Mouse (Mus musculus): ENCODE measurements at regions not wholly inside any gene's neighbourhood (a gene's known extent, or its start where the extent isn't known, plus 50 kb on each side); places are given as distances from the start of the nearest gene placed in this dataset.

- Histone ChIP-seq H3K9ac (ENCODE audit: insufficient read depth, low read depth, low read length, poor library complexity, severe bottlenecking) (no peak overlapping the region), H3K36me3 (ENCODE audit: control insufficient read depth, insufficient read depth, low read length, poor library complexity, severe bottlenecking) (no peaks in the 10 kb centered on the region), H3K4me3 (ENCODE audit: insufficient read depth in 1 of 2, low read depth in 1 of 2, low read length in 2 of 2, poor library complexity in 1 of 2, severe bottlenecking in 1 of 2) (no peak overlapping the region), H3K9me3 (ENCODE audit: control insufficient read depth, insufficient read depth, low read depth, low read length) (no peaks in the 10 kb centered on the region), H3K4me1 (ENCODE audit: control insufficient read depth in 2 of 2, insufficient read depth in 2 of 2, low read length in 2 of 2, poor library complexity in 1 of 2) (no peaks in the 10 kb centered on the region), H3K27ac (ENCODE audit: insufficient read depth, low read depth, low read length, poor library complexity, severe bottlenecking) (no peak overlapping the region)
- in situ Hi-C loops (cut with MboI; ENCODE audit: low sequenced_read_pairs in 2 of 2, unreplicated experiment in 2 of 2) = no loop called here
- TF ChIP-seq ZC3H11A (IDR thresholded peaks at IDR 0.05; ENCODE audit: borderline replicate concordance, low read depth, low read length) (no peak), ZNF384 (IDR thresholded peaks at IDR 0.05; ENCODE audit: low read depth, low read length) (no peak), MAFK (IDR thresholded peaks at IDR 0.05; ENCODE audit: insufficient read depth, low read depth, low read length) (no peak), HCFC1 (IDR thresholded peaks at IDR 0.05; ENCODE audit: borderline replicate concordance, insufficient read depth, low read length) (no peak), CHD2 (IDR thresholded peaks at IDR 0.05; ENCODE audit: low read depth, low read length) (no peak)
- DNase-seq (ENCODE audit: low read depth, low spot score) = no peak
These were observed 195.1 kb upstream of the Sdk2 start for GRCm38 (mm10) chr11:114261959-114262358.

- H3K9ac ChIP-seq (ENCODE audit: insufficient read depth, low read depth, low read length, poor library complexity, severe bottlenecking) = no peak overlapping the region
- H3K4me1 ChIP-seq (ENCODE audit: control insufficient read depth in 2 of 2, insufficient read depth in 2 of 2, low read length in 2 of 2, poor library complexity in 1 of 2) = no peaks in the 10 kb centered on the region
- DNase-seq (ENCODE audit: low read depth, low spot score) = no peak
- H3K9me3 ChIP-seq (ENCODE audit: control insufficient read depth, insufficient read depth, low read depth, low read length) = no peaks in the 10 kb centered on the region
- TF ChIP-seq MAFK (IDR thresholded peaks at IDR 0.05; ENCODE audit: insufficient read depth, low read depth, low read length) = no peak
- TF ChIP-seq HCFC1 (IDR thresholded peaks at IDR 0.05; ENCODE audit: borderline replicate concordance, insufficient read depth, low read length) = no peak
- no peak for TF ChIP-seq ZC3H11A (IDR thresholded peaks at IDR 0.05; ENCODE audit: borderline replicate concordance, low read depth, low read length)
- TF ChIP-seq ZNF384 (IDR thresholded peaks at IDR 0.05; ENCODE audit: low read depth, low read length) = no peak
- TF ChIP-seq CHD2 (IDR thresholded peaks at IDR 0.05; ENCODE audit: low read depth, low read length) = no peak
- in situ Hi-C loops (cut with MboI; ENCODE audit: low sequenced_read_pairs in 2 of 2, unreplicated experiment in 2 of 2) = no loop called here
- H3K27ac ChIP-seq (ENCODE audit: insufficient read depth, low read depth, low read length, poor library complexity, severe bottlenecking) = no peak overlapping the region
- no peaks in the 10 kb centered on the region for H3K36me3 ChIP-seq (ENCODE audit: control insufficient read depth, insufficient read depth, low read length, poor library complexity, severe bottlenecking)
- H3K4me3 ChIP-seq (ENCODE audit: insufficient read depth in 1 of 2, low read depth in 1 of 2, low read length in 2 of 2, poor library complexity in 1 of 2, severe bottlenecking in 1 of 2) = no peak overlapping the region
These were observed 191.4 kb upstream of the Sdk2 start for GRCm38 (mm10) chr11:114258218-114258617.

GRCm38 (mm10) chr11:114257756-114258155 is 190.9 kb upstream of the Sdk2 start:
- TF ChIP-seq ZC3H11A (IDR thresholded peaks at IDR 0.05; ENCODE audit: borderline replicate concordance, low read depth, low read length) (no peak), HCFC1 (IDR thresholded peaks at IDR 0.05; ENCODE audit: borderline replicate concordance, insufficient read depth, low read length) (no peak), CHD2 (IDR thresholded peaks at IDR 0.05; ENCODE audit: low read depth, low read length) (no peak), ZNF384 (IDR thresholded peaks at IDR 0.05; ENCODE audit: low read depth, low read length) (no peak), MAFK (IDR thresholded peaks at IDR 0.05; ENCODE audit: insufficient read depth, low read depth, low read length) (no peak)
- Histone ChIP-seq H3K4me3 (ENCODE audit: insufficient read depth in 1 of 2, low read depth in 1 of 2, low read length in 2 of 2, poor library complexity in 1 of 2, severe bottlenecking in 1 of 2) (no peak overlapping the region), H3K4me1 (ENCODE audit: control insufficient read depth in 2 of 2, insufficient read depth in 2 of 2, low read length in 2 of 2, poor library complexity in 1 of 2) (no peaks in the 10 kb centered on the region), H3K27ac (ENCODE audit: insufficient read depth, low read depth, low read length, poor library complexity, severe bottlenecking) (no peak overlapping the region), H3K36me3 (ENCODE audit: control insufficient read depth, insufficient read depth, low read length, poor library complexity, severe bottlenecking) (no peaks in the 10 kb centered on the region), H3K9me3 (ENCODE audit: control insufficient read depth, insufficient read depth, low read depth, low read length) (no peaks in the 10 kb centered on the region), H3K9ac (ENCODE audit: insufficient read depth, low read depth, low read length, poor library complexity, severe bottlenecking) (no peak overlapping the region)
- DNase-seq (ENCODE audit: low read depth, low spot score) = no peak
- in situ Hi-C loops (cut with MboI; ENCODE audit: low sequenced_read_pairs in 2 of 2, unreplicated experiment in 2 of 2) = no loop called here

- no peak overlapping the region for H3K27ac ChIP-seq (ENCODE audit: insufficient read depth, low read depth, low read length, poor library complexity, severe bottlenecking)
- in situ Hi-C loops (cut with MboI; ENCODE audit: low sequenced_read_pairs in 2 of 2, unreplicated experiment in 2 of 2) = no loop called here
- no peak for DNase-seq (ENCODE audit: low read depth, low spot score)
- no peaks in the 10 kb centered on the region for H3K9me3 ChIP-seq (ENCODE audit: control insufficient read depth, insufficient read depth, low read depth, low read length)
- H3K4me3 ChIP-seq (ENCODE audit: insufficient read depth in 1 of 2, low read depth in 1 of 2, low read length in 2 of 2, poor library complexity in 1 of 2, severe bottlenecking in 1 of 2) = no peak overlapping the region
- no peaks in the 10 kb centered on the region for H3K4me1 ChIP-seq (ENCODE audit: control insufficient read depth in 2 of 2, insufficient read depth in 2 of 2, low read length in 2 of 2, poor library complexity in 1 of 2)
- H3K9ac ChIP-seq (ENCODE audit: insufficient read depth, low read depth, low read length, poor library complexity, severe bottlenecking) = no peak overlapping the region
- no peak for TF ChIP-seq CHD2 (IDR thresholded peaks at IDR 0.05; ENCODE audit: low read depth, low read length)
- H3K36me3 ChIP-seq (ENCODE audit: control insufficient read depth, insufficient read depth, low read length, poor library complexity, severe bottlenecking) = no peaks in the 10 kb centered on the region
These were observed 190.2 kb upstream of the Sdk2 start for GRCm38 (mm10) chr11:114257061-114257460.

- no peaks in the 10 kb centered on the region for H3K4me1 ChIP-seq (ENCODE audit: control insufficient read depth in 2 of 2, insufficient read depth in 2 of 2, low read length in 2 of 2, poor library complexity in 1 of 2)
- DNase-seq (ENCODE audit: low read depth, low spot score) = no peak
- no peak overlapping the region for H3K4me3 ChIP-seq (ENCODE audit: insufficient read depth in 1 of 2, low read depth in 1 of 2, low read length in 2 of 2, poor library complexity in 1 of 2, severe bottlenecking in 1 of 2)
- no peak overlapping the region for H3K27ac ChIP-seq (ENCODE audit: insufficient read depth, low read depth, low read length, poor library complexity, severe bottlenecking)
- H3K9me3 ChIP-seq (ENCODE audit: control insufficient read depth, insufficient read depth, low read depth, low read length) = no peaks in the 10 kb centered on the region
- in situ Hi-C loops (cut with MboI; ENCODE audit: low sequenced_read_pairs in 2 of 2, unreplicated experiment in 2 of 2) = no loop called here
- H3K36me3 ChIP-seq (ENCODE audit: control insufficient read depth, insufficient read depth, low read length, poor library complexity, severe bottlenecking) = no peaks in the 10 kb centered on the region
- H3K9ac ChIP-seq (ENCODE audit: insufficient read depth, low read depth, low read length, poor library complexity, severe bottlenecking) = no peak overlapping the region
- no peak for TF ChIP-seq CHD2 (IDR thresholded peaks at IDR 0.05; ENCODE audit: low read depth, low read length)
- no peak for TF ChIP-seq ZC3H11A (IDR thresholded peaks at IDR 0.05; ENCODE audit: borderline replicate concordance, low read depth, low read length)
- TF ChIP-seq ZNF384 (IDR thresholded peaks at IDR 0.05; ENCODE audit: low read depth, low read length) = no peak
- no peak for TF ChIP-seq HCFC1 (IDR thresholded peaks at IDR 0.05; ENCODE audit: borderline replicate concordance, insufficient read depth, low read length)
- no peak for TF ChIP-seq MAFK (IDR thresholded peaks at IDR 0.05; ENCODE audit: insufficient read depth, low read depth, low read length)
These were observed 187.5 kb upstream of the Sdk2 start for GRCm38 (mm10) chr11:114254344-114254743.

Measured in ES-E14 (cell line).